Mouse (Mus musculus): ENCODE data around the gene Enpp7. TPM values are rescaled to one million over a fixed set of nuclear protein-coding genes. Genes with fewer than 3 reads are reported as not detected.

The Enpp7 gene
- not detected in 2 replicates for polyA plus RNA-seq (2015; fragmentation: Nextera tagmentation; extraction: Ambion mirVana)

DNA sequence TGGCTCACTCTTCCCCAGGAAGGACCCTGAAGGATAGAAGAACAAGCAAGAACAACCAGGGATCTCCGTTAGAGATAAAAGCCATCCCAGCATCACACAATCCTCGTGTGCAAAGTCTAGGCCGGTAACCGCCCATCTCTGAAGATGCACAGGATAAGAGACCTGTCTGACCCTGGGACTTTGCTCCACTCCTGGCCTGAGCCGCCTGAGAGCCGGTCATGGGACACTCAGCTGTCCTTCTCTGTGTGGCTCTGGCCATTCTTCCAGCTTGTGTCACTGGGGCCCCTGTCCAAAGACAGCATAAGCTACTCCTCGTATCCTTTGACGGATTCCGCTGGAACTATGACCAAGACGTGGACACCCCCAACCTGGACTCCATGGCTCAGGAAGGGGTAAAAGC is at the start of gene Enpp7:
Gene Enpp7 (plus strand): TSS at position 190 of the 400 bp plus-strand sequence.
- Histone ChIP-seq H3K9me3 (replicated peaks) (no peaks in the 10 kb centered on the region), H3K4me1 (replicated peaks) (no peaks in the 10 kb centered on the region), H3K27me3 (no peaks in the 10 kb centered on the region), H3K4me2 (no peak within 1 kb of the TSS), H3K4me3 (replicated peaks) (no peak within 1 kb of the TSS), H3K9ac (no peak within 1 kb of the TSS), H3K27ac (replicated peaks) (no peak within 1 kb of the TSS), H3K36me3 (replicated peaks) (no peaks in the 10 kb centered on the region)
- ATAC-seq (ENCODE audit: insufficient read depth), result no peak
- 70% methylated on average over 10 of the region's 10 CpGs for WGBS (ENCODE audit: insufficient replicate concordance)

DNA sequence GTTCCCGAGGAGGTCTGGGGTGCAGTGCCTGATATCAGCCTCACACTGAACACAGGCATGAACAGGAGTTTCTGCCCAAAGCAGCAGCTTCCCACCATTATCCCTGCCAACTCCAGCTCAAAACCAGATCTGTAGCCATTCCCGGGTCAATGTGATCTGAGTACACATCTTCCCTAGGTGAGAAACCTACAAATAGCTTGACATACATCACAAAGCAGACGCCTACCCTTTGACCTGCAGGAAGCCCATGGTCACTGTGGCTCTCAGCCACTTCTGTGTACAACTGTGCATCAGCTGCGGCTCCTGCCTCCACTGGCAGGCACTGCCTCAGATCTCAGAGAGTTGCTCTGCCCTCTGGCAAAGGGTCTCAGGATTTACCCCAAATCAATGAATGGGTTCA is 48.3 kb upstream of the Enpp7 start:
- Histone ChIP-seq H3K4me3 (replicated peaks) (no peak overlapping the region), H3K27me3 (0 out of 2 replicates have a peak, but pooled peaks cover 17% of the 10 kb centered on the region), H3K4me2 (no peak overlapping the region), H3K4me1 (replicated peaks) (no peaks in the 10 kb centered on the region), H3K9me3 (replicated peaks) (no peaks in the 10 kb centered on the region), H3K9ac (no peak overlapping the region), H3K27ac (replicated peaks) (no peak overlapping the region), H3K36me3 (replicated peaks) (no peaks in the 10 kb centered on the region)
- no peak for ATAC-seq (ENCODE audit: insufficient read depth)
- WGBS (ENCODE audit: insufficient replicate concordance), result 57% methylated on average over 4 of the region's 4 CpGs

DNA sequence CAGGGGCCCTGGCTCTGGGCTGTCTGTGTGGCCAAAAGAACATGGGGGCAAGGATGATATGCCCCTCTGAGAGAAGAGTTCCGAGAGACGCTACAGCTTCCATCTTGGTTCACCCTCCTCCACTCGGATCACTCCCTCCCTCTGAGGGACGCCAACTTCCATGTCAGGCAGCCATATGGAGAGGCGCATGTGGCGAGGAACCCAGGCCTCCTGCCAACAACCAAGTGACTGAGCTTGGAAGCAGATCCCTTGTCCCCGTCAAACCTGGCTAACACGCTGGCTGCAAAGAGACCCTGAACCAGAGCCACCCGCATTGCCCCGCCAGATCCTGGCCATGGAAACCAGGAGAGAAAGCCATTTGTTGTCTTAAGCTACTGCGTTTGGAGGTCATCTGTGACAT is 47.4 kb upstream of the Enpp7 start:
- Histone ChIP-seq H3K27ac (replicated peaks) (no peak overlapping the region), H3K4me3 (replicated peaks) (no peak overlapping the region), H3K27me3 (0 out of 2 replicates have a peak, but pooled peaks cover 17% of the 10 kb centered on the region), H3K4me1 (replicated peaks) (no peaks in the 10 kb centered on the region), H3K4me2 (no peak overlapping the region), H3K9ac (no peak overlapping the region), H3K36me3 (replicated peaks) (no peaks in the 10 kb centered on the region), H3K9me3 (replicated peaks) (no peaks in the 10 kb centered on the region)
- WGBS (ENCODE audit: insufficient replicate concordance), result 71% methylated on average over 11 of the region's 11 CpGs
- ATAC-seq (ENCODE audit: insufficient read depth), result no peak

DNA sequence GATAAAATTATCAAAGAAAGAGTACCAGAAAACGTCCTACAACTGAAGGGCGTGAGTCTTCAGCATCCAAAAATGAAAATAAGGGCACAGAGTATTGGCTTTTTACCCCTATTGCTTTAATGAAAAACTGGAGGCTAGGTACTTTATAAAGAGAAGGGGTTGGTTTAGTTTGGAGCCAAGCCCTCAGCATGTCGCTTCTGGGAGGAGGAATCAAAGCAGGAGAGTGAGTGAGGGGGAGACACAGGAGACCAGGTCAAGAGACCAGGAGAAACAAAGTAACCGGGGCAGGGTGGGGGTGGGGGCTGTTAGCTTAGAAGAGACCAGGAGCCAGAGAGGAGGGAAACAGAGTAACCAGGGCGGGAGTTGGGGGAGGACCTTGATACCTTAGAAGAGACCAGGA is 46.7 kb upstream of the Enpp7 start:
- WGBS (ENCODE audit: insufficient replicate concordance), result 32% methylated on average over 5 of the region's 5 CpGs
- 0 out of 2 replicates have a peak, but pooled peaks cover 17% of the 10 kb centered on the region for H3K27me3 ChIP-seq

DNA sequence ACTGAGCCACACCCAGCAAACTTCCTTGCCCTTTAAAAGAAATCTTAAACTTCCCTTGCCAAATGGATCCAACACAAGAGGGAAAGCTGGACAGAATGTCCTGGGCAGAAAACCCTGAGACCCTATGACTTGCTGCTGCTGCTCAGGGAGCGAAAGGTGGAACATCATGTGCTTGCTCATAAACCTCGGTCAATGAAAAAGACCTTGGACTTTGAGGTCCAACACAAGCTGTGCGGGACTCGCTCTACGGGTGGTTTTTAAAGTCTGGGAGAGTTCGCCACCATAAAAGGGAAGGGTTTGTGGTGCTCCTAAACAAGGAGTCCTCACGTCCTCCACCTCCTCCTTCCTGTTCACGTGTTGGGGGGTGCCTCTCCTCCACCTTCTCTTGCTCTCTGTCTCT is 42.1 kb upstream of the Enpp7 start:
- no peaks in the 10 kb centered on the region for H3K9me3 ChIP-seq (replicated peaks)
- H3K27ac ChIP-seq (replicated peaks), result no peak overlapping the region
- H3K4me2 ChIP-seq, result no peak overlapping the region
- 0 out of 2 replicates have a peak, but pooled peaks cover 10% of the 10 kb centered on the region for H3K27me3 ChIP-seq
- no peak overlapping the region for H3K9ac ChIP-seq
- H3K4me3 ChIP-seq (replicated peaks), result no peak overlapping the region
- H3K4me1 ChIP-seq (replicated peaks), result no peaks in the 10 kb centered on the region
- WGBS (ENCODE audit: insufficient replicate concordance), result 66% methylated on average over 8 of the region's 8 CpGs
- no peak for ATAC-seq (ENCODE audit: insufficient read depth)
- H3K36me3 ChIP-seq (replicated peaks), result no peaks in the 10 kb centered on the region

More for the DNA sequence above, 46.7 kb upstream of the Enpp7 start:
- no peak overlapping the region for H3K27ac ChIP-seq (replicated peaks)
- no peak overlapping the region for H3K9ac ChIP-seq
- ATAC-seq (ENCODE audit: insufficient read depth), result no peak
- no peaks in the 10 kb centered on the region for H3K36me3 ChIP-seq (replicated peaks)
- H3K4me3 ChIP-seq (replicated peaks), result no peak overlapping the region
- H3K9me3 ChIP-seq (replicated peaks), result no peaks in the 10 kb centered on the region
- no peak overlapping the region for H3K4me2 ChIP-seq
- no peaks in the 10 kb centered on the region for H3K4me1 ChIP-seq (replicated peaks)

DNA sequence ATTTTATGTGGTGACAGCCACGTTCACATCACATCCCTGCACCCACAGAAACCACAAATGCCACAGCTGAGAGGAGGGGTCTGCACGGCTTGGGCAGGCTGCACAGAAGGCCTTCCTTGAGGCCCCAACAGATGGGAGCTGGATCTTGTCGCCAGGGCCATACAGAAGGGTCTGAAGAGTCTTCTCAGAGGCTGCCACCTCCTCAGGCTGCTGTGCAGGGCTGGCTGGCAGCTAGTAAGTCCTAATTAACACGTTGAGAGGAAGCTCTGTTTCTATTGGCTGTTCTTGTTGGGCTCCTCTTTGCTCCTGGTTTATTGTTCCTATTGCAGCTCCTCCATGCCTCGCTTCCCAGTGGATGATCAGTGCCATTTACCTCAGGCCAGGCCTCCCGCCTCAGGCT is 33.0 kb upstream of the Enpp7 start:
- Histone ChIP-seq H3K36me3 (replicated peaks) (no peaks in the 10 kb centered on the region), H3K4me1 (replicated peaks) (no peaks in the 10 kb centered on the region), H3K27ac (replicated peaks) (no peak overlapping the region), H3K9me3 (replicated peaks) (no peaks in the 10 kb centered on the region), H3K27me3 (no peaks in the 10 kb centered on the region), H3K4me2 (no peak overlapping the region), H3K9ac (no peak overlapping the region), H3K4me3 (replicated peaks) (no peak overlapping the region)
- 21% methylated on average over 6 of the region's 6 CpGs for WGBS (ENCODE audit: insufficient replicate concordance)
- no peak for ATAC-seq (ENCODE audit: insufficient read depth)

DNA sequence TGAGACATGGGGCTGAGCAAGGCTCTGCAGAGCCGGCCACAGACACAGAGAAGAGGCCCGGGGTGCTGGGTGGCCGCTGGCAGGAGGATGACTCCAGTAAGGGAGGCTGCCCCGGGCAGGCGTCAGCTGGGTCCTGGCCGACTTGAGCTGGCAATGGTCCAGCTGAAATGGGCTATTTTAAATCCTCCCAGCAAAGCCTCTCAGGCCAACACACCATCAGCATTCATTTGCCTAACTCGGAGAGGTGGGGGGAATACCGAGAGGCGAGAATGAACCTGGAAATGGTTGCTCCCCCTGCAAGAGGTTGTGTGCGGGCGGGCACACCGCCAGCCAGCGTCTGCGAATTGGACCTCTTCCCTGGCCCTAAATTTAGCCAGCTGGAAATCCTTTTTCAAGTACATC is 30.9 kb upstream of the Enpp7 start:
- Histone ChIP-seq H3K36me3 (replicated peaks) (no peaks in the 10 kb centered on the region), H3K9ac (no peak overlapping the region), H3K27me3 (no peaks in the 10 kb centered on the region), H3K4me1 (replicated peaks) (no peaks in the 10 kb centered on the region), H3K9me3 (replicated peaks) (no peaks in the 10 kb centered on the region), H3K4me2 (no peak overlapping the region), H3K4me3 (replicated peaks) (no peak overlapping the region), H3K27ac (replicated peaks) (no peak overlapping the region)
- no peak for ATAC-seq (ENCODE audit: insufficient read depth)
- 67% methylated on average over 14 of the region's 14 CpGs for WGBS (ENCODE audit: insufficient replicate concordance)

DNA sequence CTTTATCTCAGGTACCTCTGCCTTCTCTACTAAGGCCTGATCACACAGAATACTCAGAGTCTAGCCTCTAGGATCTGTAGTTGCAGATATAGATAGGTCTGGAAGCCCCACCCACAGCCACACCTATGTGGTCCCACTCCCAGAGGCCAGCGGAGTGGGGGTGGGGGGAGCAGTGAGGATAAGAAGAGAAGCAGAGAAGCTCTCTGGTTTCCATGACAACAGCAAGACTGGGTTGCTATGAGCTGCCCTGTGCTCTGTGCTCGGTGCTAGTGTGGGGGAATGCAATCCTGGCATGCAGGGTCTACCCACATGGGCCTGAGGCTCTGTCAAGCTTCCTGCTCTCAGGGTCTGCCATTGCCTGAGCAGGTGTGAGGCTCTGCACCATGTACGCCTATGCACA is 27.3 kb upstream of the Enpp7 start:
- Histone ChIP-seq H3K9ac (no peak overlapping the region), H3K4me3 (replicated peaks) (no peak overlapping the region), H3K4me2 (no peak overlapping the region), H3K36me3 (replicated peaks) (no peaks in the 10 kb centered on the region), H3K9me3 (replicated peaks) (no peaks in the 10 kb centered on the region), H3K27me3 (no peaks in the 10 kb centered on the region), H3K27ac (replicated peaks) (no peak overlapping the region), H3K4me1 (replicated peaks) (no peaks in the 10 kb centered on the region)
- ATAC-seq (ENCODE audit: insufficient read depth), result no peak
- WGBS (ENCODE audit: insufficient replicate concordance), result 46% methylated on average over 3 of the region's 3 CpGs

DNA sequence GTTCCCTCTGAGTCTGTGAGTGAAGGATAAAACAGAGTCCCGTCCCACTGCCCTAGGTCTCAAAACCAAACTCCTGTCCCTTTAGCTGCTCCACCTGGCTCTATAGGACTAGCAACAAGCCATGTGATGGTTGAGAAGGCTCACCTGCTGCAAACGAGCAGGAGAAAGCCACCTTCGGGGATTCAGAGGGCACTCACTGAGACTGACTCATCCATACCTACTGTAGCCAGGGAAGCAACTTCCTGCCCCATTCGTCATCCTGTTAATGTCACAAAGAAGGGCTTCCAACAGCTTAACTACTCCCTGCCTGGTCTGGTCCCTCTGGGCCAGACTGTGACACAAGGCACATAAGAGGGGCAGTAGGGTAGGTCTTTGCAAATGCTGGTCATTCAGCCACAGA is 25.5 kb upstream of the Enpp7 start:
- Histone ChIP-seq H3K4me1 (replicated peaks) (no peaks in the 10 kb centered on the region), H3K4me3 (replicated peaks) (no peak overlapping the region), H3K4me2 (no peak overlapping the region), H3K27ac (replicated peaks) (no peak overlapping the region), H3K9me3 (replicated peaks) (no peaks in the 10 kb centered on the region), H3K27me3 (no peaks in the 10 kb centered on the region), H3K36me3 (replicated peaks) (no peaks in the 10 kb centered on the region), H3K9ac (no peak overlapping the region)
- WGBS (ENCODE audit: insufficient replicate concordance), result 24% methylated on average over 4 of the region's 4 CpGs
- no peak for ATAC-seq (ENCODE audit: insufficient read depth)

DNA sequence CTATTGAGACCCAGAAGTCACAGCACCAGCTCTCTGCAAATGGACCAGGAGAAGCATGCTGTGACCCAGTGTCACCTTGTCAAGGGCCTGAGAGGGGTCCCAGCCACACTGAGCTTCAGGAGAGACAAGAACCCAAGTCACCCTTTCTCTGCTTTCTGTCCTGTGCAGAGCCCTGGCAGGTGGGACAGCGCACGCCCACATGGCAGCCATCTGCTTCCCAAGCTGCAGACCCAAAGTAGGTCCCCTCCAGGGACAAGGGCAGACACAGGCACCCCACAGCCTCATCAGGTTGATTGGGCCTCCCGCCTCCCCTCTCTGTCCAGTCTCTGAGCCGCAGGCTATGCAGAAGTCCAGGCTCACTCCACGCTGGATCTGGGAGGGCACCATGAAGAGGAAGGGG is 24.1 kb upstream of the Enpp7 start:
- WGBS (ENCODE audit: insufficient replicate concordance), result 75% methylated on average over 5 of the region's 5 CpGs
- H3K4me3 ChIP-seq (replicated peaks), result no peak overlapping the region
- H3K9me3 ChIP-seq (replicated peaks), result no peaks in the 10 kb centered on the region
- no peak for ATAC-seq (ENCODE audit: insufficient read depth)
- no peak overlapping the region for H3K27ac ChIP-seq (replicated peaks)
- no peaks in the 10 kb centered on the region for H3K36me3 ChIP-seq (replicated peaks)
- no peaks in the 10 kb centered on the region; the same call in 1 of the 2 replicates for H3K27me3 ChIP-seq
- H3K4me1 ChIP-seq (replicated peaks), result no peaks in the 10 kb centered on the region
- H3K4me2 ChIP-seq, result no peak overlapping the region
- no peak overlapping the region for H3K9ac ChIP-seq

DNA sequence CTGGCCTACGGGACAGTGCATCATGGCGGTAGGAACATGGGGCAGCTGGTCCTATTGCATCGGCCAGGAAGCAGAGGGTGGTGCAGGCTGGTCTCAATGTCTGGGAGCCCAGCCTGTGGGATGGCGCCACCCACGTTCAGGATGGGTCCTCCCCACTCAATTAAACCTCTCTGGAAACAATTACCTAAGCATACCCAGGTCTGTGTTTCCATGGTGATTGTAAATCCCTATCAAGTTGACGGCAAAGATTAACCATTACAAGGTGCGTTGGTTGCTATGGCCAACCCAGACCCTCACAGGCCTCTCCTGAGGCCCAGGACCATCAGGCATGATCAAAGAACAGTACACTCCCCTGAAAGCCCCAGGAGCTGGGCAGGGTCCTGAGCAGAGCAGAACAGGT is 22.9 kb upstream of the Enpp7 start:
- ATAC-seq (ENCODE audit: insufficient read depth), result no peak
- no peaks in the 10 kb centered on the region for H3K9me3 ChIP-seq (replicated peaks)
- no peaks in the 10 kb centered on the region for H3K4me1 ChIP-seq (replicated peaks)

DNA sequence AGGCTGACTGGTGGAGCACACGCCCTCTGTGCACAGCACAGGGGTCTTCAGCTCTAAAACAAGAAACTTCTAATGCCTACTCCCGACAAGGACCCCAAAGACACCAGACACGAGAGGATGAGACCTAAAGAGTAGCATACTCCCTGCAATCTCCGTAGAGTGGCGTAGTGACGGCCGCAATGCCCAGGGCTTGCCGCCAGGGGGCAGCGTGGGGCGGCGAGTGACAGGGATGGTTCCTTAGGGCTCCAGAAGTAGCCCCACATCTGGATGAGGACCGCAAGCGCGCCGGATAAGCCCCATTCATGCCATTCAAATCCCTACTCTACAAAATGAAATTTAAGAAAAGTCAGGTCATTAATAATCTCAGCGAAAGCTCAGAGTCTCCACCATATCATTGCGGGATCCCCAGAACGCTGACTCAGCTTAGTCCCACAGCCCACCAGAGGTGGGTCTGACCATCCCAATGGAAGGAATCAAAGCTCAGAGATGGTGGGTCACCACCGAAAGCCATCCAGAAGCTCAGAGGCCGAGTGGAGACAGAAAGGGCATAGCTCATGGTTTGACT is 16.4 kb upstream of the Enpp7 start:
- Histone ChIP-seq H3K27me3 (peaks cover 9% of the 10 kb centered on the region), H3K9ac (no peak overlapping the region), H3K27ac (replicated peaks) (no peak overlapping the region), H3K9me3 (replicated peaks) (no peaks in the 10 kb centered on the region), H3K4me3 (replicated peaks) (no peak overlapping the region), H3K36me3 (replicated peaks) (no peaks in the 10 kb centered on the region), H3K4me1 (replicated peaks) (no peaks in the 10 kb centered on the region; the same call in 1 of the 2 replicates), H3K4me2 (no peak overlapping the region)
- 30% methylated on average over 20 of the region's 20 CpGs for whole genome bisulfite sequencing (ENCODE audit: insufficient replicate concordance)
- no peak for ATAC-seq (ENCODE audit: insufficient read depth)

More for the DNA sequence above, 22.9 kb upstream of the Enpp7 start:
- Histone ChIP-seq H3K27ac (replicated peaks) (no peak overlapping the region), H3K9ac (no peak overlapping the region), H3K36me3 (replicated peaks) (no peaks in the 10 kb centered on the region), H3K4me2 (no peak overlapping the region), H3K27me3 (no peaks in the 10 kb centered on the region; the same call in none of the 2 replicates), H3K4me3 (replicated peaks) (no peak overlapping the region)
- WGBS (ENCODE audit: insufficient replicate concordance), result 53% methylated on average over 7 of the region's 7 CpGs

Data from liver, embryonic 15.5 days (tissue).